Mouse (Mus musculus) neural tube, embryonic 15.5 days (tissue): Measurements from ENCODE around the gene Uso1. TPM values are rescaled to one million over a fixed set of nuclear protein-coding genes. Genes with fewer than 3 reads are reported as not detected.
"Not testable (repeated sequence)": the region's sequence is repeated elsewhere in the genome, so short reads cannot be mapped to it uniquely, and the experiment has no call there.

Source experiments
- ATAC-seq: fragments of 200-750 bp; cut with Nextera tagmentation; 2 replicates; pipeline ENCODE4 v1.8.0; 2017; ENCODE audit warnings: mild to moderate bottlenecking, moderate TSS enrichment, moderate library complexity; ENCODE audit not compliant: low FRiP score
- H3K27ac ChIP-seq: fragments of 300-500 bp; sonication (generic); replicated peaks from 2 replicates; pipeline ENCODE4 v1.5.1; 2015; ENCODE audit warnings: mild to moderate bottlenecking, inconsistent platforms
- H3K27me3 ChIP-seq: fragments of 300-500 bp; sonication (generic); replicated peaks from 2 replicates; pipeline ENCODE4 v1.6.1; 2015; ENCODE audit warnings: inconsistent platforms
- H3K36me3 ChIP-seq: fragments of 300-500 bp; sonication (generic); 2 replicates; pipeline ENCODE4 v1.6.1; 2015; ENCODE audit warnings: inconsistent platforms
- H3K4me1 ChIP-seq: fragments of 300-500 bp; sonication (generic); 2 replicates; pipeline ENCODE4 v1.6.1; 2015; ENCODE audit warnings: inconsistent platforms
- H3K4me2 ChIP-seq: fragments of 300-500 bp; sonication (generic); 2 replicates; pipeline ENCODE4 v1.6.1; 2015; ENCODE audit warnings: inconsistent platforms, mild to moderate bottlenecking, moderate library complexity
- H3K4me3 ChIP-seq: fragments of 300-500 bp; sonication (generic); replicated peaks from 2 replicates; pipeline ENCODE4 v1.5.1; 2015; ENCODE audit warnings: mild to moderate bottlenecking, inconsistent platforms
- H3K9ac ChIP-seq: fragments of 300-500 bp; sonication (generic); replicated peaks from 2 replicates; pipeline ENCODE4 v1.6.1; 2015; ENCODE audit warnings: mild to moderate bottlenecking, inconsistent platforms
- H3K9me3 ChIP-seq: fragments of 300-500 bp; sonication (generic); replicated peaks from 2 replicates; pipeline ENCODE4 v1.6.1; 2016; ENCODE audit warnings: inconsistent platforms
- WGBS: fragments of 180-500 bp; shearing (Covaris S2); methylation state at CpG from one replicate; pipeline ENCODE4 v1.1.7; 2015; ENCODE audit warnings: mixed read lengths; 5-methylcytosine and 5-hydroxymethylcytosine counted together
- polyA plus RNA-seq: library from polyadenylated mRNA; unstranded; fragments of >200 nt; fragmentation: Nextera tagmentation; extraction: Ambion mirVana; gene quantifications from 2 replicates; pipeline ENCODE4 v1.2.1, GENCODE M21; 2015

Uso1 gene
- polyA plus RNA-seq, 1 experiment from 2014 or later: 36.5 TPM

- H3K36me3 ChIP-seq: no peaks in the 10 kb centered on the region
- H3K27ac ChIP-seq: no peak overlapping the region
- no peak overlapping the region for H3K4me2 ChIP-seq
- H3K27me3 ChIP-seq: no peaks in the 10 kb centered on the region
- no peak overlapping the region for H3K4me3 ChIP-seq
- WGBS: 97% methylated on average over 6 of the region's 6 CpGs
- no peaks in the 10 kb centered on the region for H3K9me3 ChIP-seq
- peaks cover 19% of the 10 kb centered on the region for H3K4me1 ChIP-seq
- no peak for ATAC-seq
- no peak overlapping the region for H3K9ac ChIP-seq
Observed at GRCm38 (mm10) chr5:92143665-92144064, 5.9 kb downstream of the Uso1 start.

- Histone ChIP-seq H3K4me2 (no peak overlapping the region), H3K9ac (no peak overlapping the region), H3K4me3 (no peak overlapping the region), H3K4me1 (peaks cover 5% of the 10 kb centered on the region; the same call in 1 of the 2 replicates), H3K27ac (no peak overlapping the region), H3K9me3 (no peaks in the 10 kb centered on the region), H3K27me3 (no peaks in the 10 kb centered on the region), H3K36me3 (no peaks in the 10 kb centered on the region)
- peak; percentile 35; the same call in 1 of the 2 replicates for ATAC-seq
- WGBS: 82% methylated on average over 7 of the region's 7 CpGs
Observed at GRCm38 (mm10) chr5:92144954-92145708, 7.4 kb downstream of the Uso1 start.

DNA sequence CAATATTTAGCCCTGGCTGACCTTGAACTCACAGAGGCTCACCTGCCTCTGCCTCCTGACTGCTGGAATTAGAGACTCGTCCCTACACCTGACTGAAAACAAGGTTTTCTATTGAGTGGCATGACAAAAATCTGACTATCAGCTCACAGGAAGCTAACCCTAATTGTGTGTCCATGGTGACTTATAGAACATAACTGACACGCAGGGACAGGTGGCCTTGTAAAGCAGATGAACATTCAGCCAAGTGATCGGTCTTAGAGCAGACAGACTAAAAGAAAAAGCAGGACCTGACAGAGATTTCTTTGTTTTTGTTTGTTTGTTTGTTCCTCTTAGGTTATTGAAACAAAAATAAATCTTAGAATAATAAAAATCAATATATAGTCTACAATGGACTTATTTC lies 10.5 kb downstream of the Uso1 start:
- H3K27ac ChIP-seq: no peak overlapping the region
- H3K4me2 ChIP-seq: no peak overlapping the region
- 94% methylated on average over 3 of the region's 3 CpGs for whole genome bisulfite sequencing
- no peaks in the 10 kb centered on the region for H3K9me3 ChIP-seq
- H3K4me3 ChIP-seq: no peak overlapping the region
- no peaks in the 10 kb centered on the region for H3K4me1 ChIP-seq
- no peaks in the 10 kb centered on the region for H3K27me3 ChIP-seq
- H3K9ac ChIP-seq: no peak overlapping the region
- no peak for ATAC-seq
- peaks cover 10% of the 10 kb centered on the region for H3K36me3 ChIP-seq

DNA sequence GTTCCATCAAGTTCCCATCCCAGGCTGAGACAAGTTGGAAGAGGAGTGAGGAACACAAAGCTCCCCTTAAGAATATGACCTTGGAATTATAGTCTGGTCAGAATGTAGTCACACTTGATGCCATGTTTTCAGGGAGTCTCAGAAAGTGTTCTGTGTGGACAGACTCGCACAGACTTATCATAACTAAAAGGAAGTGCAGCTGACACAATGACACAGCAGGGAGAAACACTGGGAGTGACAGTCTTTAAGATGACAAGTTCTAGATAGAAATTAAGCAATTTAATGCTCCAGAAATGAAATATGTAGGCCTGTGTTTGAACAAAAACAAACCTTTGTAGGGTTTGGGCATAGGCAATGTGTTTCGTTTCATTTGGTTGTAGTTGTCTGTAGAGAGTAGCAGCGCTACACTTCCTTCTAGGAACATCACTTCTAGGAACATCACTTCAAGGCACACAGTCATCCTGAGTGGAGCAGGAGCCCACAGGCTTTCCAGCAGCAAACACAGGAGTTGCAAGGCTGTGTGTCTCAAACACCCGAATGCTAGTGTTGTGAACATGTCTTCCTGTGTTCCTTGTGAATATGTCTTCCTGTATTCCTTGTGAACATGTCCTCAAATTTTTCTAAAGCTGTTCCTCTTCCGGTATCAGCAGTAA lies 11.7 kb downstream of the Uso1 start:
- no peaks in the 10 kb centered on the region for H3K27me3 ChIP-seq
- no peaks in the 10 kb centered on the region for H3K9me3 ChIP-seq
- no peaks in the 10 kb centered on the region for H3K4me1 ChIP-seq
- peaks cover 13% of the 10 kb centered on the region for H3K36me3 ChIP-seq
- no peak overlapping the region for H3K4me2 ChIP-seq
- H3K9ac ChIP-seq: no peak overlapping the region
- no peak overlapping the region for H3K4me3 ChIP-seq
- WGBS: 91% methylated on average over 5 of the region's 5 CpGs
- no peak for ATAC-seq
- no peak overlapping the region for H3K27ac ChIP-seq

- Histone ChIP-seq H3K36me3 (peaks cover 30% of the 10 kb centered on the region), H3K27me3 (no peaks in the 10 kb centered on the region), H3K4me3 (no peak overlapping the region), H3K4me1 (no peaks in the 10 kb centered on the region), H3K9ac (no peak overlapping the region), H3K9me3 (no peaks in the 10 kb centered on the region), H3K27ac (no peak overlapping the region), H3K4me2 (no peak overlapping the region)
- no peak for ATAC-seq
- WGBS: 87% methylated on average over 3 of the region's 3 CpGs
Observed at GRCm38 (mm10) chr5:92154861-92155260, 17.1 kb downstream of the Uso1 start.

GRCm38 (mm10) chr5:92165976-92166375 lies 28.2 kb downstream of the Uso1 start:
- H3K27ac ChIP-seq: no peak overlapping the region
- no peaks in the 10 kb centered on the region for H3K27me3 ChIP-seq
- no peaks in the 10 kb centered on the region for H3K4me1 ChIP-seq
- no peak overlapping the region for H3K4me3 ChIP-seq
- ATAC-seq: no peak
- no peak overlapping the region for H3K4me2 ChIP-seq
- H3K9me3 ChIP-seq: no peaks in the 10 kb centered on the region
- WGBS: 91% methylated on average over 6 of the region's 6 CpGs
- no peak overlapping the region for H3K9ac ChIP-seq
- H3K36me3 ChIP-seq: peaks cover 36% of the 10 kb centered on the region

- Histone ChIP-seq H3K4me1 (no peaks in the 10 kb centered on the region), H3K4me3 (no peak overlapping the region), H3K9ac (no peak overlapping the region), H3K27me3 (no peaks in the 10 kb centered on the region), H3K36me3 (peaks cover 70% of the 10 kb centered on the region), H3K9me3 (no peaks in the 10 kb centered on the region), H3K27ac (no peak overlapping the region), H3K4me2 (no peak overlapping the region)
- no peak for ATAC-seq
- 88% methylated on average over 8 of the region's 8 CpGs for WGBS
Observed at GRCm38 (mm10) chr5:92183071-92183830, 45.5 kb downstream of the Uso1 start.

- Histone ChIP-seq H3K4me1 (no peaks in the 10 kb centered on the region), H3K4me2 (no peak overlapping the region), H3K4me3 (no peak overlapping the region), H3K9me3 (no peaks in the 10 kb centered on the region), H3K9ac (no peak overlapping the region), H3K36me3 (peaks cover 72% of the 10 kb centered on the region), H3K27me3 (no peaks in the 10 kb centered on the region), H3K27ac (no peak overlapping the region)
- ATAC-seq: no peak
- 97% methylated on average over 7 of the region's 7 CpGs for WGBS
Observed at GRCm38 (mm10) chr5:92188881-92189483, 51.2 kb downstream of the Uso1 start.

- peaks cover 76% of the 10 kb centered on the region for H3K36me3 ChIP-seq
- H3K27me3 ChIP-seq, H3K27ac ChIP-seq, H3K4me2 ChIP-seq, H3K9me3 ChIP-seq, H3K9ac ChIP-seq, H3K4me3 ChIP-seq: not testable (repeated sequence)
- peak; percentile 74; the same call in 1 of the 2 replicates for ATAC-seq
- peaks cover 14% of the 10 kb centered on the region for H3K4me1 ChIP-seq
- 43% methylated on average over 2 of the region's 2 CpGs for WGBS
Observed at GRCm38 (mm10) chr5:92195716-92196115, 58.0 kb downstream of the Uso1 start.

- ATAC-seq: peak; percentile 60; the same call in 1 of the 2 replicates
- peaks cover 82% of the 10 kb centered on the region for H3K36me3 ChIP-seq
- H3K4me1 ChIP-seq: peaks cover 14% of the 10 kb centered on the region
- no peak overlapping the region for H3K4me3 ChIP-seq
- no peak overlapping the region for H3K4me2 ChIP-seq
- H3K9me3 ChIP-seq: no peaks in the 10 kb centered on the region
- H3K27ac ChIP-seq: peak overlapping the region; percentile 37; the same call in 1 of the 2 replicates
- no peaks in the 10 kb centered on the region for H3K27me3 ChIP-seq
- no peak overlapping the region for H3K9ac ChIP-seq
- WGBS: 51% methylated on average over 15 of the region's 15 CpGs
Observed at GRCm38 (mm10) chr5:92196895-92197811, 59.4 kb downstream of the Uso1 start.

GRCm38 (mm10) chr5:92198266-92198665 lies 60.5 kb downstream of the Uso1 start:
- Histone ChIP-seq H3K36me3 (peaks cover 79% of the 10 kb centered on the region), H3K27ac (no peak overlapping the region)
- WGBS: 81% methylated on average over 8 of the region's 8 CpGs

More at GRCm38 (mm10) chr5:92198266-92198665, 60.5 kb downstream of the Uso1 start:
- Histone ChIP-seq H3K9ac (no peak overlapping the region), H3K27me3 (no peaks in the 10 kb centered on the region), H3K9me3 (no peaks in the 10 kb centered on the region), H3K4me2 (no peak overlapping the region), H3K4me3 (no peak overlapping the region), H3K4me1 (peaks cover 14% of the 10 kb centered on the region)
- no peak for ATAC-seq
